8 mouse cellular contexts compared by ENCODE assay signal in genomic region chr4:21222631-21223030, GRCm38 (mm10).
A peak's percentile ranks its signal among the peaks of the same experiment; 100 is the strongest.
DNase-seq lines count a peak whose midpoint lies in the region; ATAC-seq and TF ChIP-seq lines count a peak whose summit lies in the region.

No protein-coding gene starts in this region.

- H3K4me1 ChIP-seq in liver, embryonic 12.5 days = no peaks in the 10 kb centered on the region
- H3K4me1 ChIP-seq in kidney, postnatal 0 days (replicated peaks; ENCODE audit: insufficient read depth, low read length) = no peaks in the 10 kb centered on the region
- no peaks in the 10 kb centered on the region for H3K4me1 ChIP-seq in liver, adult 2 months (ENCODE audit: control insufficient read depth, insufficient read depth, low read length)
- H3K4me1 ChIP-seq in neural tube, embryonic 15.5 days = no peaks in the 10 kb centered on the region

- no peak overlapping the region for H3K9ac ChIP-seq in liver, embryonic 12.5 days
- H3K9ac ChIP-seq in kidney, postnatal 0 days (ENCODE audit: low read depth, low read length) = no peak overlapping the region
- H3K9ac ChIP-seq in liver, adult 2 months (ENCODE audit: low read depth, low read length) = no peak overlapping the region
- H3K9ac ChIP-seq in neural tube, embryonic 15.5 days (replicated peaks) = no peak overlapping the region

- no peak overlapping the region for H3K4me3 ChIP-seq in liver, embryonic 12.5 days
- no peak overlapping the region for H3K4me3 ChIP-seq in kidney, postnatal 0 days (replicated peaks; ENCODE audit: low read depth, low read length)
- H3K4me3 ChIP-seq in liver, adult 2 months (ENCODE audit: insufficient read depth, low read depth, low read length) = no peak overlapping the region
- no peak overlapping the region for H3K4me3 ChIP-seq in neural tube, embryonic 15.5 days (replicated peaks)

- TF ChIP-seq POLR2A in liver, adult 2 months (IDR thresholded peaks at IDR 0.05; ENCODE audit: extremely low read depth, insufficient read depth, low read length) = no peak

- H3K9me3 ChIP-seq in liver, embryonic 12.5 days (replicated peaks) = no peaks in the 10 kb centered on the region
- H3K9me3 ChIP-seq in kidney, postnatal 0 days (replicated peaks; ENCODE audit: low read length) = no peaks in the 10 kb centered on the region
- no peaks in the 10 kb centered on the region for H3K9me3 ChIP-seq in neural tube, embryonic 15.5 days (replicated peaks)

- H3K36me3 ChIP-seq in liver, embryonic 12.5 days = no peaks in the 10 kb centered on the region
- no peaks in the 10 kb centered on the region for H3K36me3 ChIP-seq in kidney, postnatal 0 days (ENCODE audit: insufficient read depth, low read length)
- H3K36me3 ChIP-seq in liver, adult 2 months (ENCODE audit: control insufficient read depth, insufficient read depth, low read length) = no peaks in the 10 kb centered on the region
- no peaks in the 10 kb centered on the region for H3K36me3 ChIP-seq in neural tube, embryonic 15.5 days

- no peak for ATAC-seq in liver, embryonic 12.5 days
- peak; percentile 80 for ATAC-seq in kidney, postnatal 0 days (replicated peaks; ENCODE audit: low FRiP score, low read depth)
- peak; percentile 87 for ATAC-seq in neural tube, embryonic 15.5 days (ENCODE audit: low FRiP score)
- ATAC-seq in CD4-positive, CD25-positive, alpha-beta regulatory T cell, adult 4 months = no peak

- H3K27me3 ChIP-seq in liver, embryonic 12.5 days (replicated peaks) = no peaks in the 10 kb centered on the region
- no peaks in the 10 kb centered on the region for H3K27me3 ChIP-seq in kidney, postnatal 0 days (ENCODE audit: insufficient read depth, low read length)
- no peaks in the 10 kb centered on the region for H3K27me3 ChIP-seq in liver, adult 2 months (ENCODE audit: control insufficient read depth, insufficient read depth, low read length)
- H3K27me3 ChIP-seq in neural tube, embryonic 15.5 days (replicated peaks) = no peaks in the 10 kb centered on the region

- no peak overlapping the region for H3K4me2 ChIP-seq in liver, embryonic 12.5 days
- no peak overlapping the region for H3K4me2 ChIP-seq in kidney, postnatal 0 days (ENCODE audit: low read length)
- no peak overlapping the region for H3K4me2 ChIP-seq in neural tube, embryonic 15.5 days

- 34% methylated on average over 4 of the region's 4 CpGs for WGBS in liver, embryonic 12.5 days (ENCODE audit: insufficient replicate concordance)
- 32% methylated on average over 4 of the region's 4 CpGs for WGBS in kidney, postnatal 0 days
- 35% methylated on average over 4 of the region's 4 CpGs for WGBS in liver, adult 2 months
- 51% methylated on average over 4 of the region's 4 CpGs for WGBS in neural tube, embryonic 15.5 days

- no peak overlapping the region for H3K27ac ChIP-seq in liver, embryonic 12.5 days
- H3K27ac ChIP-seq in kidney, postnatal 0 days = no peak overlapping the region
- H3K27ac ChIP-seq in liver, adult 2 months (replicated peaks; ENCODE audit: insufficient read depth, low read depth, low read length) = no peak overlapping the region
- H3K27ac ChIP-seq in neural tube, embryonic 15.5 days (replicated peaks) = no peak overlapping the region

- TF ChIP-seq CTCF in kidney, postnatal 0 days (IDR thresholded peaks at IDR 0.05; ENCODE audit: low read depth) = peak; percentile 85
- no peak for TF ChIP-seq CTCF in liver, adult 2 months (IDR thresholded peaks at IDR 0.05; ENCODE audit: low read depth, low read length)

- peak; percentile 5 for DNase-seq in liver
- peak; percentile 68 to 77 for DNase-seq in cerebellum, postnatal 10 days
- peak; percentile 26 to 59 for DNase-seq in frontal cortex, postnatal 36 days (ENCODE audit: low spot score in 2 of 2)
- peak; percentile 87 for DNase-seq in kidney, postnatal 0 days (ENCODE audit: low spot score)
- DNase-seq in liver, adult 2 months (ENCODE audit: extremely low read depth, low read depth, low spot score) = peak; percentile 19

- H3K79me2 ChIP-seq in liver, adult 2 months (ENCODE audit: control insufficient read depth, insufficient read depth, low read length) = no peaks in the 10 kb centered on the region

Comparison
In these comparisons a context has a peak if more than half of its experiments do, and no peak if none do; other contexts are left out.
1. DNase-seq: peak in every context shown above with its lines; median percentile 87 in kidney, postnatal 0 days; 72 in cerebellum, postnatal 10 days; 42 in frontal cortex, postnatal 36 days; 19 in liver, adult 2 months; 5 in liver.
2. ATAC-seq: peak in kidney, postnatal 0 days (single experiment) and neural tube, embryonic 15.5 days (single experiment); none in liver, embryonic 12.5 days (single experiment) and CD4-positive, CD25-positive, alpha-beta regulatory T cell, adult 4 months (single experiment).